Mouse (Mus musculus): ENCODE results near the gene Tmem198. TPM values are rescaled to one million over a fixed set of nuclear protein-coding genes. Genes with fewer than 3 reads are reported as not detected.
A peak's percentile ranks its signal among the peaks of the same experiment; 100 is the strongest.

Gene Tmem198
- polyA plus RNA-seq, 1 experiment = 0.78 TPM

- no peaks in the 10 kb centered on the region for H3K27me3 ChIP-seq (ENCODE audit: control insufficient read depth, insufficient read depth, insufficient read length)
Measured at GRCm38 (mm10) chr1:75458025-75458788, 21.1 kb upstream of the Tmem198 start.

GRCm38 (mm10) chr1:75458789-75459684 is 20.3 kb upstream of the Tmem198 start:
- TF ChIP-seq TCF12 (IDR thresholded peaks at IDR 0.05; ENCODE audit: insufficient read depth, poor library complexity, severe bottlenecking) = no peak
- TF ChIP-seq POLR2AphosphoS2 (IDR thresholded peaks at IDR 0.05; ENCODE audit: insufficient read length, low read depth) = no peak
- no peak for TF ChIP-seq TCF3 (IDR thresholded peaks at IDR 0.05; ENCODE audit: insufficient read length, low read depth)
- no peak for TF ChIP-seq POLR2A (IDR thresholded peaks at IDR 0.05; ENCODE audit: insufficient read length, low read depth)
- TF ChIP-seq E2F4 (IDR thresholded peaks at IDR 0.05; ENCODE audit: insufficient read depth) = no peak
- Histone ChIP-seq H3K4me2 (ENCODE audit: low read depth) (peak overlapping the region; percentile 64), H3ac (ENCODE audit: control insufficient read depth, insufficient read length) (no peak overlapping the region), H3K27me3 (ENCODE audit: control insufficient read depth, insufficient read depth, insufficient read length) (no peaks in the 10 kb centered on the region), H3K4me3 (peak overlapping the region; percentile 12), H3K36me3 (ENCODE audit: control insufficient read depth, insufficient read depth) (no peaks in the 10 kb centered on the region), H3K79me2 (ENCODE audit: control insufficient read depth, insufficient read depth) (no peaks in the 10 kb centered on the region)

More at GRCm38 (mm10) chr1:75458025-75458788, 21.1 kb upstream of the Tmem198 start:
- no peak overlapping the region for H3ac ChIP-seq (ENCODE audit: control insufficient read depth, insufficient read length)
- no peaks in the 10 kb centered on the region for H3K79me2 ChIP-seq (ENCODE audit: control insufficient read depth, insufficient read depth)
- peak overlapping the region; percentile 64 for H3K4me2 ChIP-seq (ENCODE audit: low read depth)
- peak overlapping the region; percentile 12 for H3K4me3 ChIP-seq
- peak; percentile 21 for TF ChIP-seq POLR2A (IDR thresholded peaks at IDR 0.05; ENCODE audit: insufficient read length, low read depth)
- TF ChIP-seq TCF3 (IDR thresholded peaks at IDR 0.05; ENCODE audit: insufficient read length, low read depth) = no peak
- H3K36me3 ChIP-seq (ENCODE audit: control insufficient read depth, insufficient read depth) = no peaks in the 10 kb centered on the region

GRCm38 (mm10) chr1:75460297-75460696 is 19.0 kb upstream of the Tmem198 start:
- Histone ChIP-seq H3K4me2 (ENCODE audit: low read depth) (no peak overlapping the region), H3K27me3 (ENCODE audit: control insufficient read depth, insufficient read depth, insufficient read length) (no peaks in the 10 kb centered on the region), H3K79me2 (ENCODE audit: control insufficient read depth, insufficient read depth) (no peaks in the 10 kb centered on the region), H3K36me3 (ENCODE audit: control insufficient read depth, insufficient read depth) (no peaks in the 10 kb centered on the region), H3K4me3 (no peak overlapping the region), H3ac (ENCODE audit: control insufficient read depth, insufficient read length) (no peak overlapping the region)
- TF ChIP-seq POLR2A (IDR thresholded peaks at IDR 0.05; ENCODE audit: insufficient read length, low read depth) = no peak
- no peak for TF ChIP-seq TCF12 (IDR thresholded peaks at IDR 0.05; ENCODE audit: insufficient read depth, poor library complexity, severe bottlenecking)
- no peak for TF ChIP-seq TCF3 (IDR thresholded peaks at IDR 0.05; ENCODE audit: insufficient read length, low read depth)
- no peak for TF ChIP-seq CEBPB (IDR thresholded peaks at IDR 0.05; ENCODE audit: insufficient read depth, poor library complexity, severe bottlenecking)
- no peak for TF ChIP-seq MYOD1 (IDR thresholded peaks at IDR 0.05; ENCODE audit: control insufficient read depth in 1 of 3, insufficient read length in 2 of 3, low read depth in 2 of 3)
- no peak for TF ChIP-seq POLR2AphosphoS2 (IDR thresholded peaks at IDR 0.05; ENCODE audit: insufficient read length, low read depth)
- no peak for TF ChIP-seq SRF (IDR thresholded peaks at IDR 0.05; ENCODE audit: control insufficient read depth, insufficient read length, low read depth)
- no peak for TF ChIP-seq MAX (IDR thresholded peaks at IDR 0.05; ENCODE audit: low read depth)

- TF ChIP-seq SRF (IDR thresholded peaks at IDR 0.05; ENCODE audit: control insufficient read depth, insufficient read length, low read depth) = no peak
- no peak for TF ChIP-seq CEBPB (IDR thresholded peaks at IDR 0.05; ENCODE audit: insufficient read depth, poor library complexity, severe bottlenecking)
- no peak for TF ChIP-seq MAX (IDR thresholded peaks at IDR 0.05; ENCODE audit: low read depth)
- no peak for TF ChIP-seq MYOD1 (IDR thresholded peaks at IDR 0.05; ENCODE audit: control insufficient read depth in 1 of 3, insufficient read length in 2 of 3, low read depth in 2 of 3)
- no peak for TF ChIP-seq POLR2AphosphoS2 (IDR thresholded peaks at IDR 0.05; ENCODE audit: insufficient read length, low read depth)
- no peak for TF ChIP-seq USF1 (IDR thresholded peaks at IDR 0.05; ENCODE audit: low read depth)
- TF ChIP-seq POLR2A (IDR thresholded peaks at IDR 0.05; ENCODE audit: insufficient read length, low read depth) = no peak
- TF ChIP-seq E2F4 (IDR thresholded peaks at IDR 0.05; ENCODE audit: insufficient read depth) = no peak
- no peak for TF ChIP-seq REST (IDR thresholded peaks at IDR 0.05; ENCODE audit: insufficient read depth, insufficient read length)
- TF ChIP-seq TCF3 (IDR thresholded peaks at IDR 0.05; ENCODE audit: insufficient read length, low read depth) = no peak
- no peak for TF ChIP-seq TCF12 (IDR thresholded peaks at IDR 0.05; ENCODE audit: insufficient read depth, poor library complexity, severe bottlenecking)
- TF ChIP-seq MYOG (IDR thresholded peaks at IDR 0.05; ENCODE audit: control insufficient read depth in 1 of 3, insufficient read depth in 1 of 3, insufficient read length in 2 of 3, low read depth in 2 of 3) = no peak
- Histone ChIP-seq H3ac (ENCODE audit: control insufficient read depth, insufficient read length) (no peak overlapping the region), H3K79me2 (ENCODE audit: control insufficient read depth, insufficient read depth) (no peaks in the 10 kb centered on the region), H3K4me3 (no peak overlapping the region), H3K36me3 (ENCODE audit: control insufficient read depth, insufficient read depth) (no peaks in the 10 kb centered on the region), H3K27me3 (ENCODE audit: control insufficient read depth, insufficient read depth, insufficient read length) (no peaks in the 10 kb centered on the region), H3K4me2 (ENCODE audit: low read depth) (no peak overlapping the region)
Measured at GRCm38 (mm10) chr1:75462636-75463035, 16.7 kb upstream of the Tmem198 start.

- no peak overlapping the region for H3K4me2 ChIP-seq (ENCODE audit: low read depth)
- no peaks in the 10 kb centered on the region for H3K27me3 ChIP-seq (ENCODE audit: control insufficient read depth, insufficient read depth, insufficient read length)
- no peak overlapping the region for H3K4me3 ChIP-seq
- H3K36me3 ChIP-seq (ENCODE audit: control insufficient read depth, insufficient read depth) = no peaks in the 10 kb centered on the region
- no peaks in the 10 kb centered on the region for H3K79me2 ChIP-seq (ENCODE audit: control insufficient read depth, insufficient read depth)
- TF ChIP-seq USF1 (IDR thresholded peaks at IDR 0.05; ENCODE audit: low read depth) (no peak), MAX (IDR thresholded peaks at IDR 0.05; ENCODE audit: low read depth) (no peak), MYOG (IDR thresholded peaks at IDR 0.05; ENCODE audit: control insufficient read depth in 1 of 3, insufficient read depth in 1 of 3, insufficient read length in 2 of 3, low read depth in 2 of 3) (no peak), MYOD1 (IDR thresholded peaks at IDR 0.05; ENCODE audit: control insufficient read depth in 1 of 3, insufficient read length in 2 of 3, low read depth in 2 of 3) (no peak), SRF (IDR thresholded peaks at IDR 0.05; ENCODE audit: control insufficient read depth, insufficient read length, low read depth) (no peak), POLR2AphosphoS2 (IDR thresholded peaks at IDR 0.05; ENCODE audit: insufficient read length, low read depth) (no peak), TCF12 (IDR thresholded peaks at IDR 0.05; ENCODE audit: insufficient read depth, poor library complexity, severe bottlenecking) (no peak)
- H3ac ChIP-seq (ENCODE audit: control insufficient read depth, insufficient read length) = no peak overlapping the region
Measured at GRCm38 (mm10) chr1:75463652-75464204, 15.6 kb upstream of the Tmem198 start.
